Mouse (Mus musculus) c-Kit-positive CD71-positive TER-119-positive erythroid progenitor cells, embryonic 14.5 days (primary cell): ENCODE measurements around the gene Me3.
"Not testable (repeated sequence)": the region's sequence is repeated elsewhere in the genome, so short reads cannot be mapped to it uniquely, and the experiment has no call there.

ENCODE experiments used
- DNase-seq: peaks from one replicate; pipeline ENCODE4 v3.0.0-alpha.2; 2013; ENCODE audit warnings: low spot score

Me3 gene

DNA sequence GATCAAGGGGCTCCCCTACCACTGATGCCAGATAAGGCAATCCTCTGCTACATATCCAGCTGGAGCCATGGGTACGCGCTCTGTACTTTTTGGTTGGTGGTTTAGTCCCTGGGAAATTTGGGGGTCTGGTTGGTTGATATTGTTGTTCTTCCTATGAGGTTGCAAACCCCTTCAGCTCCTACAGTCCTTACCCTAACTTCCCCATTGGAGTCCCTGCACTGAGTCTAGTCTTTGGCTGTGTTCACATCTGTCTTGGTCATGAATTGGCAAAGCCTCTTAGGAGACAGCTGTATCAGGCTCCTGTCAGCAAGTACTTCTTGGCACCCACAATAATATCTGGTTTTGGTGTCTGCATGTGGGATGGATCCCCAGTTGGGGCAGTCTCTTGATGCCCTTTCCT is 98.9 kb downstream of the Me3 start:
- DNase-seq: not testable (repeated sequence)

DNA sequence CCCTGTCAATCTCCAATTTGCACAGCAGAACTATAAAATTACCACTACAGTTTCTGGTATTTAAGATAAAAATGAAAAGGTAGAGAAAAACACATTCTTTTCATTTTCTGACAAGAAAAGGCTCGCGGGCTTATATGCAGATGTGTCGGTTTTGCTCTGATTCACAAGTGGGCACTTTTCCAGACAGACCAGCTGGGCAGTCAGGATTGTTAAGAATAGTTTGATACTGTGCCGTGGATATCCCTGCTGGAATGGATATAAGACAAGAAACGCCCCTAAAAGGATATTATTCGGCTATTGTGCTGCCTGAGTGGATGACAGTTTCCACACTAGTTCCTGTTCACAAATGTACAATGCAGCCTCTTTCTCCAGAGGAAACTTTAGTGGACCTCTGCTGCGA is 116.2 kb downstream of the Me3 start:
- no peak for DNase-seq

DNA sequence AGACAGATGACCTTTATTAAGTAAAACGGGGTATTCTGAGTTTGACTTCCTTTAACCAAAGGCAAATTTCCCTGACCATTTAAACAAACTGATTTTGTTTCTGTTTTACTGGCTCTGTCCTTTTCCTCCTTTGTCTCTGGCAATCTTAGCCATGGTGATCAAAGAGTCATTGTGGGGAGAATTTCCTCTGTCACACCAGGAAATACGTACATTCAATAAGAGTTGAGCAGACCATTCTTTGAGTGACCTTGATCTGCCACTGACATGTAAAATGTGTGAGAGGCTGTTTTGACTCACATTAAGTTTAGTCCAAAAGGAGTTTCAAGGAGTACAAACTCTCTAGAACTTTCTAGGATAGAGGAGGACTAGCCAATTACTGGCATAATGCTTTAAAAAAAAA is 117.0 kb downstream of the Me3 start:
- no peak for DNase-seq

DNA sequence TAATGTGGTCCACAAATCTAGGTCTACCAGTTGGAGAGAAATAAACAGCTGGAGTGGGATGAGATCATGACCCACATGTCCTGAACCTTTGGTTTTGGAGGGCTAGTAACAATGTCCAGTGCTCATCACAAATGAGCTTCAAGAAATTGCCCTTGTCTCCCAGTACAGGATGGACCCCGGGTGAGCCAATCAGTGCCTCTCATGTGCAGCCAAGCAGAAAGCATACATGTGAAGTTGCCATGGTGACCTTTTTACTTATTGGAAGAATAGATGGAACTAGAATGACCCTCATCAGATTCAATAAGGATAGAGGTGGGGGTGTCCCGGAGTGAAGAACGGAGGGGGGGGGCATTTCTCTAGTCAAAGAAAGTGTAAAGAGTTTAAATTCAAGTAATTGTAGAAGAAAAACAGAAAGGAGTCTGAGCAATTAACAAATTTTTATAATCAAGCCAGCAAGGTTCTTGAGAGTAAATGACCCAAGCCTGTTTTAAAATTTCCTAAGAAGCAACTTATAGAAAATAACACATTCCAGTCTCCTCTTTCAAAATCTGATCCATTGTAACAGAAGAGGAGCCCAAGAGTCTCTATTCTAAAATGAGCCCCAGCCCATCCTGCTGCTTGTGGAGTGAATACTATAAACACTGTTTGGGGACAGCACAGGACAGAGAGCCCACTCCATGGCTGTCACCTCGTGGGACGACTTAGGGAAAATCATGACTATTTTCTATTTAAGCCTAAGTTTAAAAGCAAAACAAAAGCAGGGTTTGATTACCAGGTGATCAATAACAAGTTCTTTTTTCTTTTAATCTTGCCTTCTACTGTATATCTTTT is 134.7 kb downstream of the Me3 start:
- DNase-seq: no peak

DNA sequence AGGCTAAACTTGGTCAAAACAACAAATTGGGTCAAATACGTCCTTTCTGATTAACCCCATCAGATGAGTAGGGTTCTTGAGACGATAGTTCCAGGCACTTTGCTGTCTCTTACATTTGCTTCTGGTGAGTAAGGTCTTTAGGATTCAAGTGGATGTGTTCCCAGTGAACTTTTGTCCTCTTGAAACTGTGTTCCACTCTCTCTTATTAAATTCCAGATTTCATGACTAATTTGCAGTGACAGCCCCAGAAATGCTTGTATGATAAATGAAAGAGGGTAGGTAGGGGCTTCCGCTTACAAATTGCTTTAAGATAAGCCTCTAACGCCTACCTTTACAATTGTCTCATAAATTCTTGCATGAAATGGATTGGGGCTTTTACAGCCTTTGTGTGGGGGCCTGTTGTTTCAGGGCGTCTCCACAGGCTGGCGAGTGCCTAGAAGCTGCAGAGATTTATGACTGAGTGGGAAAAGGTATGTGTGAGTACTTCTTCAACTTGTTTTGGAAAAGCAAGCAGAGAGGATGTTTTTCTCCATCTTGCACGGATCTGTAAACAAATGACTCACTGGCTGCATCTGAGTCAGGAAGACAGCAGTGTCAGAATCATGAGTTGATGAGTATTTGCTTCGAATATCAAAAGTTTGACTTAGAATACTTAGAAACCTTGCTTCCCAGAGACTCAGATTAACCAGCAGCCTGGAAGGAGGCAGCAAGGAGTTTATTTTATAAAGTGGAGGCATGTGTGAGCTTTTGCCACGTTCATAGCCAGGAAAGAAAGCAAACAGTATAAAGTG is 137.1 kb downstream of the Me3 start:
- DNase-seq: no peak

DNA sequence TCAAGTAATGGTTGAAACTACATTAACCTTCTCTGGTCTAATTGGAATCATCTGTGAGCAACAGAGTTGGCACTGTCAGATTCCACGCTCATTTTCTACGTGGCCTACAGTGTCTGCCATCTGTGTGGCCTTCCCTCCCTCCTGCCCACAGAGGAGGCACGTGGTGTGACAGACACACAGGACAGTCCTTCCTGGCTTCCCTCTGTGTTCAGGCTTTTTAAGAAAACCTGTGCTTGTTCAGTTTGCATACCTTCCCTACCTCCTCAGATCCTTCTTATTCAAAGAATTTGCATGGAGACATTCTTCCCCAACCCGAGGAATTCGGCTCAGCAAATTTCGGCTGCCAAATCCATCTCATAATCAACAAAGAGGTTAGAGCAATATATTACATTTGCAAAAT is 137.8 kb downstream of the Me3 start:
- DNase-seq: no peak

DNA sequence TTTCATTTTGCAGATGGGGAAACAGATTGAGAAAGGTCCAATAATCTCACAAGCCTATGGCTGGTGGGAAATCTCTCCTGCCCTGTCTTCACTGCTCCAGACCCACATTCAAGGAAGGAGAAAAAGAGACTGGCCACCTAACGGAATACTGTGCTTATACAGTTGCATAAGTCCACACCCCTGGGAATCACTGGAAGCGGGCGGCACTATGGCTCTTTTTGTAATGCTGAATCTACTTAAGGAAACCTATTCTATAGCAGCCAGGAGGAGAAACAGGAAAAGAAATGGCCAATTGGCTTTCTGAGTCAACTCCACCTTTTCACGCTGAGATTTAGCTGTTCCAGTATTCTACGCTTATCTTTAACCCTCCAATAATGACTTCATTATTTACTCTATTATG is 140.7 kb downstream of the Me3 start:
- no peak for DNase-seq

DNA sequence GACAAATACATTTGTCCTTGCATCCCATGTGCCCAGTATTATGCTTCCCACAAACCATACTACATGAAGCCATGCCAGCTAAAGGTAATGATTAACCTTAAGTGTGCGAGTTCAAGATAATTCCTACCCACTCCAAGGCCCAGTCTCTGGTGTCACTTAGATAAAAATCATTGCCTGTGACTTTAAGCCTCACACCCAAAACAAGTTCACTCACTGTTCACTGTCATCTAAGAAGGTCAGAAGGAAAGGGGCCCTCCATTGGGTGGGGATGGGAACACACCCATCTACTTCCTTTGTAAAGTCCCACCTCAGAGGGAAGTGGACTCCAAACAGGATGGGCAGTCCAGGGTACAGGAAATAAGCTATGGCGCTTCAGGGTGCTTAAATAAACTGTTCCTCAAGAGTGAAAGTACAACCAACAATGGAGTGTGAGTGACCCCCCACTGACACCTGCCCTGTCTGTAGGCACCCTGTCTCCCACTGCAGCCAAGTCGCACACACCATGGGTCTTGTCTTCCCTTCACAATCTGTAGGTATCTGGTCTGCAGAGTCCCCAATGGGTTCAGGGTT is 141.2 kb downstream of the Me3 start:
- DNase-seq: no peak

DNA sequence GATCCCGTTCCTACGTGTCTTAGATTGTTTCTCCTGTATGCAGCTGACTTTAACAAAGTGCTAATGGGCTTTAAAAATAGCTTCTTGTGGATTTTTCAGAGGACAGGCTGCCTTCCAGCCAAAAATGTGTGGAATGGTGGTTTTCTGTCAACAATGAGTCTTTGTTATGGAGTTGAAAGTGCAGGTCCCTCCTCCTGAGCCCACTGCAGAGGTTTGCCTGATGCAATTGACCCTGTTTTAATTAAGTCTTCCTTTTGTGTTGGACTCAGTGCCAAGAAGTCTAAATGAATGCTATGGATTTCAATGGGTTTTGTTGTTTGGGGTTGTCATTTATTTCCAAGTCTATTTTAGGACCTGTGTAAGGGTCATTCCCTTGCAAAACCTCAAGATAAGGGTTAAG is 141.7 kb downstream of the Me3 start:
- DNase-seq: no peak

DNA sequence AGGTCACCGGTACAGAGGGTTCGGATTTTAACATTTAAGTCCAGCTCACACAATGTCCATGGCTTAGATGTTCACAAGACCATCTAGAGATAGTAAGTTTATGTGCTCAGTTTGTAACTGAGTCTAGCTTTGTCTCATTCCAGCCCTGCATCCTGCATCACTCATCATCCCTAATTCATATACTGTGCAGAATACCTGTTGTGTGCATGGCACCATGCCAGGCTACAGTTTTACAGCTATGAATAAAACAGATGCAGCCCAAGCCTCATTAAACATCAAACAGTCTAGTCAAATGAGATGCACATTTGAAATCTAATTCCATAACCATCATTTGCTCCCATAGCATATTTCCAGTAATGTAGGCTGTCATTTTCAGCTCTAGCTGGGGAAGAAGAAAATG is 143.7 kb downstream of the Me3 start:
- no peak for DNase-seq

DNA sequence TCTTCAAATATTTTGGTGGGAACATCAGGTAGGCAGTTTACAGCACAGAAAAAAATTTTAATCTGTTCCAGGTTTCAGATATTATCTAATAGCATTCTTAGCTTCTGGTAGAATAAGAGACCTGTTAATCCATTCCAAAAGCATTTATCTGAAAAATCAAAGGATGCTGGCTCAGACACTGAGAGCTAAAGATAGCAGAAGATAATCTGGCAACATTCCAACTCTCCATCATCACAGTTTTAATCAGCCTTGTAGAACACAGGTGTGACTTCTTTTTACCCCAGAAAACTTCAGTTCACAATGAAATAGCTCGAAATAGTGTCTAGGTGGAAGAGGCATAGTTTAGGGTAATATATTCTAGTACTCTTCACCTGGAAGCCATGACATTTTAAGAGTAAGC is 149.2 kb downstream of the Me3 start:
- DNase-seq: no peak

DNA sequence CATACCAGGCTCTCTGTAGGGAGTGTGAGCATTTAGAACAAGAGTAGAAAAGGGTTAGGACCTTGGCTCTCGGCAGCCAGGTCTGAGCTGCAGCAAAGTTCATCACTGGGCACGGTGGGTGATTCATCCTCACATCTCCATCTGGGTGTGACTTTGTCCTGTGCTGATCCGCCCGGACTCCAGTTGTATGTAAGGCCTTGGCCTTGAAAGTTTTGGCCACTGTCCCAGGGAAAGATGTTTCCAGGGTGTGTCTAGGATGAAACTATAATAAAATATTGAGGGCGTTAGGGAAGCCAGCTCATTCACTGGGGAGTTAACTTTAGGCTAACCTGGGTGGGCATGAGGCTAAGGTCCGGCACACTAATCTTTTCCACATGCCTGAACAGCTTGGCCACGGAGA is 155.5 kb downstream of the Me3 start:
- no peak for DNase-seq

DNA sequence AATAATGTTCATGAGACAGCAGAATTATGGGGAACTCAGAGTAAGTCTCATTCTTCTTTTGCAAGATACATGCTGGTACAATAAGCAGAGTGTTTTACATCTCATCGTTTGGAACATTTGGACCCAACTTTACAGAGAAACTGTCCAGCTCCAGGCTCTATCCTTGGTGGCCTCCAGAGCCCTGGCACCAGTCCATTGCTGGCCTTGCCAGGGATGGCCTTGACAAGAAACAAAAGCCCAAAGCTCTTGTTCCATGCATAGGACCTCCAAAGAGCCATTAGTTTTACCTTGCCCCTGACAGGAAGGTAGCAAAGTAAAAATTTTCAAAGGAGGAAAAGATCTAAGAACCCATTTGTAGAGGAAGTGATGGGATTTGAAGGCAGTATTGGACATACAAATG is 160.4 kb downstream of the Me3 start:
- DNase-seq: no peak

DNA sequence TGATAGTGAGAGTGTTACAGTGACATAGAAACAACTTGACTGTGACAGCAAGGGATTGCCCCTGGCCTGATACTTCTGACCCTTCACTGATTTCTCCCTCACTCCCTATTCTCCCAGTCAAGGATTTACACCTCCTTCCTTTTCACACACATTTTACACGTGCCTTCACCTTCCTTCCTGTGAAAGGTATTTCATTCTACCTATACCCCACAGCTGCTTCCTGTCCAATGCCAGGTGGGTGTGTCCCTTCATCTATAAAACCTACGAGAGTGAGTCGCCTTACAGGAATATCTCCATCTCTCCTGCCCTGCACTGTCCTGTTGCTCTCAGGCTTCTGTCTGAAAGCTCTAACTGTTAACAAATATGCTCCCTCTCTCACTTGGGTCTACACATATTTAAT is 163.2 kb downstream of the Me3 start:
- DNase-seq: no peak

DNA sequence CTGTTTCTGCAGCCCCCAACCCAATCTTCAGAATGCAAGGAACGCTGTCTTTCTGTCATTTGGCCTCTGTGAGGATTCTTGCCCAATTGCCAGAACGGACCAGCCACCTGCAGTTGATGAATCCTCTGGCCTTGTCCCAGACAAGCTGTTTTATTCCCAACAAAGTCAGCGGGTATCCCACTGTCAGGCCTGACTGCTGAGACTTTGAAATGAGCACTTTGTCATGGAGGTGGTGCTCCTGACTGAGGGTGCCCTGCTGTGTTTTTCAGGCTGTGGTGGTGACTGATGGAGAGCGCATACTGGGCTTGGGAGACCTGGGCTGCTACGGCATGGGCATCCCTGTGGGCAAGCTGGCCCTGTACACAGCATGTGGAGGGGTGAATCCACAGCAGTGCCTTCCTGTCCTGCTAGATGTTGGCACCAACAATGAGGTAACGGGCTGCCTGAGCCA is 164.2 kb downstream of the Me3 start:
- DNase-seq: no peak

DNA sequence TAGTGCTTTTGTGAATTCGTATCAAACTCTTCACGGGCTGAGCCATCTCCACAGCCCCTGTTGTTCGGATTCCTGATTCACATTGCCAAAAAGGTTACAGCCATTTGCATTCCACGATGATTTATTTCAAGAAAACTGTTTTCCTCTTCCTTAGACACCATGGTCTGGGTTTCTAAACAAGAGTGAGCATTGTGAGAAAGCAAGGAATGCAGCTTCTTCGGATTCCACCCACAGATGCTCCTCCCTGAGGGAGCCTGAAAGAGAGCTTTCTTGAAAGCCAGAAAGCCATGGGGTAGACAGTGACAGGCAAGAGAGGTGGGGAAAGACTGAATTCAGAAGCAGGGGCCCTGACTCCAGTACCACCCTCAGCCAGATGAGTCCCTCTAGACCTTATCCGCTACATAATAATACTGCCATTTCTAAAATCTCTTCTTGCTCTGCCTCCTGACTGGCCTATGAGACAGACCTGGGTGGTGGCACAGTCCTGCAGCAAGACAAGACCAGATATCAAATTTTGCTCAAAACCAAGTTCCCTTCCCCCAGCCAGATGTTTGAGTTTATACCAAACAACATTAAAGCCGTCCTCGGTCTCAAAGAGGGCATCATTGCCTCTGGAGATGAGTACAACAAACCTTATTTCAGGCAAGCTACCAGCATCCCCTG is 166.3 kb downstream of the Me3 start:
- DNase-seq: no peak

DNA sequence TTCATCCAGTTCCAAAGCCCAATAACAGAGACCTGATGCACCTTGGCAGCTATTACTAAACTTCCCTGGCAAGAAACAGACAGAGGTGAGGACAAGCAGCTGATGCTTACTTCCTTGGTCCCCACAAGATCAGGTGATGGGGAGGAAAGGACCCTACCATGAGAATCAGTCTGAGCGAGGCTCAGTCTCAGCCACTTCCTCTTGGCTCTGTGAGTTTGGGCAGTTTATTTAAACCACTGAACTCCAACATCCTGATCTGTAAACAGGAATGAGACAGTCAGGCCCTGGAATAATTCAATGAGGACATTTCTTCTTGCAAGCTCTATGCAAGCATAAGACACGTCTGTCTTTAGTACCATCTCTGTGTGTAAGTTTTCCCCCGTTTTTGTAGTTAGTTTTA is 170.3 kb downstream of the Me3 start:
- DNase-seq: no peak

DNA sequence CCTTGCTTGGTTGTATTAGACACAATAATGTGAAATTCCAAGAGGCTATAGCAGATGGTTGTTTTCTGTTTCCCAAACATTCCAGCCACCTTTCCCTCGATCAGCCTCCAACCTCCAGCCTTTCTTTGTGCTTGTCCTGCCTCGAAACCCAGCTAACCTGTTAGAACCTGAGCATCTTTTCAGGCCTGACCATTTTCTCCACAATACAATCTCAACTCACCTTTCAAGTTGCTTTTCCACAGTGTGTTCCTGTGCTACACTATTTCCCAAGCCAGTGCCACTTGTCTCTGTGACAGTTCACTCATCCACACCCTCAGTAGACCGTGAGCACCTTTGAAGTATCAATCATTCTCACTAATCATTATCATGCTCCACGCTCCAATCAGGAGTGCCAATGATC is 171.8 kb downstream of the Me3 start:
- DNase-seq: no peak

DNA sequence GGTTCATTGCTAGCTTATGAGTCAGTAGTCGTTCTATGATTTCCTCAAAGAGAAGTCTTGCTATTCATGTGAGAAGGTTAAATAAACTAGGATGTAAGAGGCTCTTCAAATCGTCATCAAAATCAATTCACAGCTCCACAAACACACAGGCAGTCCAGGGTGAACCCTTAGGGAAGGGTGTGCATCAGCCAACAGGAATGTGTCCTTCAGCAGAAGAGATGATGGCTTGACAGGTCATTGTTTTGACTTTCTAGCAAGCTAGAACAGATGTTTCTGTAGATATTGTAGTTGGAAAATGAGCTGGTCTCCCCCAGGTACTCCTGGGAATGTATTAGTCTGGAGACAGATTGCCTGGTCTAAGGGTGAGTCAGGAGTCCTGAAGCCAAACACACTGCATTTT is 177.2 kb downstream of the Me3 start:
- DNase-seq: no peak

DNA sequence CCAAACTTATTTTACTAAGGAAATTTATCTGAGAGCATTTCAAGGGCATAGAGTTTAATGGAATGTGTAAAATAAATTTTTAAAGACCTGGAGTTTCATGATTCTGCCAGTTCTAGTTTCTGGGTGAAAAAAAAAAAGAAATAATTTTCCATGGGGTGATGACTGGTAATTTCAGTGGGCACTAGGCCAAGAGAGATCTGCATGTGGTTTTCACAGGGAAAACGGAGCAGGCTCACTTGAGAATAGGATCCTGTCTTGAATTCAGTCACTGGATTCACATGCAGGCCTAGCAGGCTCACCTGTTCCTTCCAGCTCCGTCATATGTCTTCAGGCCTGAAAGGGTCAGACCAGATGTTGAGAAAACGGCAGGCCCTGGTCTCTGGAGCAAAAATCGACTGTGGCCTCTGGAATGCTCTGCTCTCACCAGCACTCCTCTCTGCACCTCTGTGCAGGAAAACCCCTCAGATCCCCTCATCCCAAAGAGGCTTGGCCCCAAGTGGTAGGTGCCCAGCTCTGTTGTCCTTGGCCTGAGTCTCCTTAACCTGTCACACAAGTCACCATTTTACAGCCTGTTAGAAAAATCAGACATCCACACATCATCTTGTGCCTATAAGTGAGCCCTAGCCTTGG is 196.4 kb downstream of the Me3 start:
- no peak for DNase-seq

DNA sequence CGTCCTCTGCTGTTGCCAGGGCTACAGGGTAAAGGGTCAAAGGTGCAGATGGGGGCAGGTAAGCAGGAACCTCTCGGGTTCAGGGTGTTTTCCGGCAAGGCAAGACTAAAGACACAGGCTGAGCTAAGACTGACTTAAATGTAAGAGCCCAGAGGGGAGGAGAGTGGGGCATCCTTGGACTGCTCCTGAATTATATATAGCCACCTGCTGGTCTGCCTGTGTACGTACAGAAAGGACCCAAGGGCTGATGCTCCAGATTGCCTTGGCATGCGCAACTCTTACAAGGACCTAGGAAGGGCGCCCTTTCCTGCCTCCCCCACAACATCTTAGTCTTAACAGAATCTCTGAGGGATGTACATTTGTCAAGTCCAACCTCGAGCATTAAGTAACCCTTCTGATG is 197.0 kb downstream of the Me3 start:
- DNase-seq: no peak

DNA sequence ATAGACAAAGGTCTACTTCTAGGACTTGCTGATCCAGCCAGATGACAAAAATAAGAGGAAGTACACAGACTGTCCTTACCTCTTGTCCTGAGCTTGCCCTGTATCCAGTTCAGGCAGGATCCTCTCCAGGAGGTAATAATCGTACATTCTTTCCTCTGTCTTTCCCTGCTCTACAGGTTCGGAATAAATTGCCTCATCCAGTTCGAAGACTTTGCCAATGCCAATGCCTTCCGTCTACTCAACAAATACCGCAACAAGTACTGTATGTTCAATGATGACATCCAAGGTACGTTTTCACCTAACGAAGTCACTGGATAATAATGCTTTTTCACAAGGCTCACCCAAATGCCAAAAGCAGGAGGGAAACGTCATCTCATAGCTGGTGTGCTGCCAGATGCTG is 201.3 kb downstream of the Me3 start:
- DNase-seq: no peak
